Mouse (Mus musculus) CH12.LX (cell line): ENCODE data around the gene Synpo2l.

Experiments used
- CHD1 ChIP-seq: IDR thresholded peaks from 2 replicates; pipeline ENCODE4 v1.6.1; 2012; ENCODE audit warnings: low read depth, low read length, improper control_type of control experiment, inconsistent platforms
- CTCF ChIP-seq, 2 experiments: IDR thresholded peaks in 1 of 2; conservative IDR thresholded peaks in 1 of 2; 2 replicates each; pipeline ENCODE4 v1.5.1; 2011 to 2012; ENCODE audit warnings: low read depth in 2 of 2, low read length in 2 of 2, improper control_type of control experiment in 1 of 2, inconsistent platforms in 1 of 2, mild to moderate bottlenecking in 1 of 2, moderate library complexity in 1 of 2
- ELF1 ChIP-seq: IDR thresholded peaks from 2 replicates; pipeline ENCODE4 v1.6.1; 2014; ENCODE audit warnings: low read depth, mild to moderate bottlenecking, inconsistent platforms, low read length, improper control_type of control experiment
- EP300 ChIP-seq: IDR thresholded peaks from 2 replicates; pipeline ENCODE4 v1.6.1; 2011; ENCODE audit warnings: low read length, improper control_type of control experiment
- GABPA ChIP-seq: IDR thresholded peaks from 2 replicates; pipeline ENCODE4 v1.6.1; 2012; ENCODE audit warnings: low read depth, low read length, improper control_type of control experiment, inconsistent platforms; ENCODE audit not compliant: insufficient replicate concordance
- JUND ChIP-seq: conservative IDR thresholded peaks from 2 replicates; pipeline ENCODE4 v1.6.1; 2011; ENCODE audit warnings: low read depth, low read length, improper control_type of control experiment
- MAX ChIP-seq: IDR thresholded peaks from 2 replicates; pipeline ENCODE4 v1.6.1; 2011; ENCODE audit warnings: low read length, improper control_type of control experiment
- MXI1 ChIP-seq: IDR thresholded peaks from 2 replicates; pipeline ENCODE4 v1.6.1; 2011; ENCODE audit warnings: mild to moderate bottlenecking, low read depth, low read length, improper control_type of control experiment
- SIN3A ChIP-seq: IDR thresholded peaks from 2 replicates; pipeline ENCODE4 v1.6.1; 2012; ENCODE audit warnings: low read length, improper control_type of control experiment, inconsistent platforms
- USF1 ChIP-seq: IDR thresholded peaks from 2 replicates; pipeline ENCODE4 v1.6.1; 2014; ENCODE audit warnings: low read depth, mild to moderate bottlenecking, inconsistent platforms, low read length, improper control_type of control experiment
- ZNF384 ChIP-seq: IDR thresholded peaks from 2 replicates; pipeline ENCODE4 v1.6.1; 2012; ENCODE audit warnings: low read depth, low read length, improper control_type of control experiment, inconsistent platforms

GRCm38 (mm10) chr14:20693589-20694101 is 25.5 kb upstream of the Synpo2l start:
- no peak for TF ChIP-seq EP300
- TF ChIP-seq MAX: no peak
- no peak for TF ChIP-seq CTCF (conservative IDR thresholded peaks at IDR 0.05 in 1 of 2, IDR thresholded peaks at IDR 0.05 in 1 of 2; ENCODE audit: low read depth in 2 of 2, low read length in 2 of 2)
- no peak for TF ChIP-seq ELF1
- no peak for TF ChIP-seq ZNF384
- no peak for TF ChIP-seq JUND
- no peak for TF ChIP-seq CHD1
- no peak for TF ChIP-seq SIN3A
- TF ChIP-seq GABPA: no peak
- TF ChIP-seq MXI1: no peak
- no peak for TF ChIP-seq USF1
